Mouse (Mus musculus): ENCODE measurements at regions not wholly inside any gene's neighbourhood (a gene's known extent, or its start where the extent isn't known, plus 50 kb on each side); places are given as distances from the start of the nearest gene placed in this dataset.

DNA sequence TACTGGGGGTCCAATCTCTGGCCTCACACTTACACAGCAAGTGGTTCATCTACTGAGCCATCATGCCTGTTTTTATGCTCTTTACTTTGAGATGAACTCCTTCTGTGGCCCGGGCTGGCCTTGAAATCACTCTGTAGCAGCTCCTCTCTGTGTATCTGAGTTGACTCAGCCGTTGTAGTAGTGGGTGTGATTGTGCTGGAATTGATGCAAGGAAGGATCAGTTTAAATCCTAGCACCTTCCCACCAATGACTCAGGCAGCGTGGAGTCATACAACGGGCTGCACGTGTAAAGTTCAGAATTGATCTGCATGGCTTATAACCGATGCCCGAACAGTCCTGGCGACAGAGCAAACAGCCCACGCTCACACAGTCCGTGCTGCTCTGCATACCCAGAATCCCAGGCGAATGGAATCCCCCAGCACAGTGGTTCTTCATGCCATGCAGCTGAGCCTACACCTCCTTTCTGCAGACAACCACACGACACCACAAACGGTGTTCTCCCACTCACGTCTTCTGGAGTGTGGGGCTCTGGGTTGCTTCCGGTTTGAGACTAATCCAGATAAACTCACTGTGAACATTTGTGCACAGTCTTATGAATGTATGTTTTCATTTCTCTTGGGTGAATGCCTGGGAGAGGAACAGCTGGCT, 81.2 kb downstream of the Gm5294 start:
- 59% methylated on average over 15 of the region's 15 CpGs for WGBS
- 0 out of 2 replicates have a peak overlapping the region, but pooled peaks have one; percentile 6 for H3K27ac ChIP-seq (ENCODE audit: low read length)

DNA sequence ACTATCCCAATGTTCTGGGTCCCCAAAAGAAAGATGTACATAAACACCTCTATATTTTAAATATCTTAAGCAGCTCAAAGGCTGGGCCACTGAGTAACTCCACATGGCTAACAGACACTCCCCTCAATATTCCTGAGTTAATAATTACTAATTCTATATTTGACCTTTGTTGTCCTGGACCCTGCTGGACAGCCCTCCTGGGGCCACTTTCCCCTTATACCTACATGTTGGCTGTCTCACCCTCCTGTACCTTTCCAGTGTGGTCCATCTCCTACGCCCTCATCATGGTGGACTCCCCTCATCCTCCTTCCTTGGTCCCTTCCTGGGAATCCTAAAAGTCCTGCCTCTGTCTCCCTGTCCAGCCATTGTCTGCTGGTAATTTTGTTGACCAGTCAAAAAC, 82.4 kb downstream of the Gm5294 start:
- peaks cover 13% of the 10 kb centered on the region for H3K4me1 ChIP-seq (ENCODE audit: control insufficient read depth, insufficient read depth, low read length)
- 0 out of 2 replicates have a peak, but pooled peaks have one; percentile 24 for ATAC-seq
- 71% methylated on average over 1 of the region's 1 CpGs for WGBS
- H3K27me3 ChIP-seq (replicated peaks; ENCODE audit: control insufficient read depth, insufficient read depth, low read length): no peaks in the 10 kb centered on the region
- H3K27ac ChIP-seq (ENCODE audit: low read length): no peak overlapping the region
- H3K36me3 ChIP-seq (ENCODE audit: control insufficient read depth, insufficient read depth, low read length): no peaks in the 10 kb centered on the region
- H3K4me3 ChIP-seq (ENCODE audit: low read length): no peak overlapping the region
- H3K9me3 ChIP-seq (ENCODE audit: control insufficient read depth, low read length): no peaks in the 10 kb centered on the region
- H3K9ac ChIP-seq (ENCODE audit: low read depth, low read length): no peak overlapping the region
- no peak overlapping the region for H3K4me2 ChIP-seq (ENCODE audit: low read depth, low read length)

More for the DNA sequence above, 81.2 kb downstream of the Gm5294 start:
- Histone ChIP-seq H3K9me3 (ENCODE audit: control insufficient read depth, low read length) (no peaks in the 10 kb centered on the region), H3K4me2 (ENCODE audit: low read depth, low read length) (no peak overlapping the region), H3K4me3 (ENCODE audit: low read length) (no peak overlapping the region), H3K27me3 (replicated peaks; ENCODE audit: control insufficient read depth, insufficient read depth, low read length) (no peaks in the 10 kb centered on the region), H3K36me3 (ENCODE audit: control insufficient read depth, insufficient read depth, low read length) (no peaks in the 10 kb centered on the region), H3K9ac (ENCODE audit: low read depth, low read length) (no peak overlapping the region), H3K4me1 (ENCODE audit: control insufficient read depth, insufficient read depth, low read length) (peaks cover 13% of the 10 kb centered on the region)
- ATAC-seq: peak; percentile 59

DNA sequence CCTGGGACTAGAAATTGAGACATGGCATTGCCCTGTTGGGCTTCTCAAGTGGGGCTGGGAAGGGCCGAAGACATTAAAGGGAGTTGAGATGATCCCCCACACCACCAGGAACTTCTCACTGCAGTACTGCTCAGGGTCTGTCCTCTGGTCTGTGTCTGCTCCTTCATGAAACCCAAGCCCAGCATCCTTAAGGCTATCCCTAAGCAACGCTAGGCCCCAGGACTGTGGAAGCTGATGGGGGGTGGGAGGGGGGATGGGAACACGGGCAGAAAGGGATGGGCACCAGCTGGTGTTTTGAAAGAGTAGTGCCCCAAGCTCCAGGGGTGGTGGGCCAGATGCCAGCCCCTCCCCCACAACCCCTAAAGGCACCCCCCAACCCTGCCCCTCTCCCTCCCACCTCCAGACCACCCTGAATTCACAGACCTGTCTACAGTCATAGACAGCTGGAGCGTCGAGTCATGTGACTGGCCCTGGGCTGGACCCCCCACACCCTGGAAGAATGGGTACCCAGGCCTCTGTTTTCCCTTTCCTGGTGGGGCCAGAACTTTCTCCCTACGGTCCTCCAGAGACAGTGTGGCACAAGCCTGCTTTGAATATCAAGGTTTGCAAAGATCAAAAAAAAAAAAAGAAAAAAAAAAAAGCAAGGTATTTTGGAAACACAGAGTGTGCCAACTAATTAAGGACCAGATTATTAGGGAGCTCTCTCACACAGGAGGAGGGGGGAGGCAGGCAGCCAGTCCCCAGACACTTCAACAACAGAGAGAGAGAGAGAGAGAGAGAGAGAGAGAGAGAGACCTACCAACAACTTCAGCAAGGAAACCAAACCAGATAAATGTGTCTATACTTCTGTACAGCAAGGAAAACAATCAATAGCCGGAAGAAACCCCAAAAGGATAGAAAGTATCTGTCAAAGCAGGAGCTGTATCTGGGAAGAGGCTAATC, 85.1 kb downstream of the Pdgfa start:
- Histone ChIP-seq H3K4me1 (ENCODE audit: control insufficient read depth, insufficient read depth, low read length) (peaks cover 3% of the 10 kb centered on the region; the same call in 1 of the 2 replicates), H3K9ac (ENCODE audit: low read depth, low read length) (no peak overlapping the region), H3K4me2 (ENCODE audit: low read depth, low read length) (no peak overlapping the region), H3K36me3 (ENCODE audit: control insufficient read depth, insufficient read depth, low read length) (no peaks in the 10 kb centered on the region), H3K27me3 (replicated peaks; ENCODE audit: control insufficient read depth, insufficient read depth, low read length) (no peaks in the 10 kb centered on the region), H3K9me3 (ENCODE audit: control insufficient read depth, low read length) (no peaks in the 10 kb centered on the region), H3K4me3 (ENCODE audit: low read length) (no peak overlapping the region), H3K27ac (ENCODE audit: low read length) (no peak overlapping the region)
- WGBS: 68% methylated on average over 7 of the region's 7 CpGs
- no peak for ATAC-seq

DNA sequence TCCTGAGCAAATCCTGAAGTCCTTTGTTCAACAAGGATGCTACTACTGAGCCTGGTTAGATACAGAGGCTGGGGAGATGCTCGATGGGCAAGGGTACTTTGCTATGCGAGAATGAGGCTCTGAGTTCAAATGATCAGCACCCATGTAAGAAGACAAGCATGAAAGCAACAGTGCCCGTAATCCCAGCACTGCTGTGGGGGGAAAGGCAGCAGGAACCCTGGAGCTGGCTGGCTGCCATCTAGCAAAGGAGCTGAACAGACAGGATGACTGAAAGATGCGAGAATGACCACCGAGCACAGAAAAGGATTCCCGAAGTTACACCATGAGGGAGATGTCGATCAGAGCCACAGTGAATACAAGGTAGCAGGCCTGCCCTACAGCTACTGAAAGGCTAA, 84.5 kb downstream of the Pdgfa start:
- H3K36me3 ChIP-seq (ENCODE audit: control insufficient read depth, insufficient read depth, low read length): no peaks in the 10 kb centered on the region
- H3K9me3 ChIP-seq (ENCODE audit: control insufficient read depth, low read length): no peaks in the 10 kb centered on the region
- no peak overlapping the region for H3K27ac ChIP-seq (ENCODE audit: low read length)
- H3K4me2 ChIP-seq (ENCODE audit: low read depth, low read length): no peak overlapping the region
- 52% methylated on average over 7 of the region's 7 CpGs for whole genome bisulfite sequencing
- H3K27me3 ChIP-seq (replicated peaks; ENCODE audit: control insufficient read depth, insufficient read depth, low read length): no peaks in the 10 kb centered on the region
- no peak overlapping the region for H3K9ac ChIP-seq (ENCODE audit: low read depth, low read length)
- peaks cover 3% of the 10 kb centered on the region; the same call in 1 of the 2 replicates for H3K4me1 ChIP-seq (ENCODE audit: control insufficient read depth, insufficient read depth, low read length)
- H3K4me3 ChIP-seq (ENCODE audit: low read length): no peak overlapping the region
- ATAC-seq: no peak

DNA sequence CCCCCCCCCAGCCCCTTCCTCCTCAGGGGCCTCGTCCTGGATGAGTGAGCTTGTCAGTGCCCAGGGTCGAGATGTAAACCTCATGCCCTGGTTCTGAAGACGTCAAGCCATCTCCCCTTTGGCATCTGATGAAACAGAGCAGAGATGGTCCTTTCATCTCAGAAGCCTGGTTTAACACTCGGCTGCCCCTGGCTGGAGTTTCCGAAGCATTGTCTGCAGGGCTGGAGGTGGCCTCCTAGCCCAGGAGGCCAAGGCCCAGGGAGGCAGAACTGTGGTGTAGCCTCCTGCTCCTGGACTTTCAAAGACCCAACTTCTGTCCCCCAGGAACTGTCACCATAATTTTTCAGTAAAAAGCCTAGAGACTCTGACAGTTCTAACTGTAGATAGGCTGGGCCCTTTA, 82.1 kb downstream of the Pdgfa start:
- Histone ChIP-seq H3K9ac (ENCODE audit: low read depth, low read length) (no peak overlapping the region), H3K36me3 (ENCODE audit: control insufficient read depth, insufficient read depth, low read length) (no peaks in the 10 kb centered on the region), H3K4me3 (ENCODE audit: low read length) (no peak overlapping the region), H3K4me2 (ENCODE audit: low read depth, low read length) (no peak overlapping the region), H3K4me1 (ENCODE audit: control insufficient read depth, insufficient read depth, low read length) (peaks cover 5% of the 10 kb centered on the region; the same call in 1 of the 2 replicates), H3K27me3 (replicated peaks; ENCODE audit: control insufficient read depth, insufficient read depth, low read length) (no peaks in the 10 kb centered on the region), H3K27ac (ENCODE audit: low read length) (no peak overlapping the region), H3K9me3 (ENCODE audit: control insufficient read depth, low read length) (no peaks in the 10 kb centered on the region)
- 35% methylated on average over 5 of the region's 5 CpGs for WGBS
- no peak for ATAC-seq

DNA sequence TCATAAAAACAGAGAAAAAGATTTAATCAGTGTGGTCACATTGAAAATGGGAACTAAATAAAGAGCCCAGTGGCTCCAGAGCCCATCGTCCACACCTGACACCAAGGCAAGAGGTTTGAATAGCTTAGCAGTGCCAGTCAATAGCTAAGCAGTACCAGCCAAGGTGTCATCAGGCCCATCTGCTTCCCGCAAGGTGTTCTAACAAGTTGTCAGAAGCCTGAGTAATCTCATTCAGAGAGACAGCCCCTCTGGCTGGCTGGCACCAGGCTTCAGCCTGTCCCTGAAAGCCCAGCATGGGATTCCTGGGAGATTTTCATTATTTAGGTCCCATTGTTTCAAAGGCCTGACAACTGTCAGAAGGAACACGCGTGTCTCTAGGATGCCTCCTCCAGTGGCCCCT, 81.7 kb downstream of the Pdgfa start:
- 82% methylated on average over 4 of the region's 4 CpGs for WGBS
- H3K9me3 ChIP-seq (ENCODE audit: control insufficient read depth, low read length): no peaks in the 10 kb centered on the region
- H3K4me1 ChIP-seq (ENCODE audit: control insufficient read depth, insufficient read depth, low read length): peaks cover 9% of the 10 kb centered on the region; the same call in 1 of the 2 replicates
- no peak overlapping the region for H3K27ac ChIP-seq (ENCODE audit: low read length)
- ATAC-seq: no peak
- no peak overlapping the region for H3K4me3 ChIP-seq (ENCODE audit: low read length)
- H3K36me3 ChIP-seq (ENCODE audit: control insufficient read depth, insufficient read depth, low read length): no peaks in the 10 kb centered on the region
- H3K27me3 ChIP-seq (replicated peaks; ENCODE audit: control insufficient read depth, insufficient read depth, low read length): no peaks in the 10 kb centered on the region
- H3K4me2 ChIP-seq (ENCODE audit: low read depth, low read length): no peak overlapping the region
- H3K9ac ChIP-seq (ENCODE audit: low read depth, low read length): no peak overlapping the region

DNA sequence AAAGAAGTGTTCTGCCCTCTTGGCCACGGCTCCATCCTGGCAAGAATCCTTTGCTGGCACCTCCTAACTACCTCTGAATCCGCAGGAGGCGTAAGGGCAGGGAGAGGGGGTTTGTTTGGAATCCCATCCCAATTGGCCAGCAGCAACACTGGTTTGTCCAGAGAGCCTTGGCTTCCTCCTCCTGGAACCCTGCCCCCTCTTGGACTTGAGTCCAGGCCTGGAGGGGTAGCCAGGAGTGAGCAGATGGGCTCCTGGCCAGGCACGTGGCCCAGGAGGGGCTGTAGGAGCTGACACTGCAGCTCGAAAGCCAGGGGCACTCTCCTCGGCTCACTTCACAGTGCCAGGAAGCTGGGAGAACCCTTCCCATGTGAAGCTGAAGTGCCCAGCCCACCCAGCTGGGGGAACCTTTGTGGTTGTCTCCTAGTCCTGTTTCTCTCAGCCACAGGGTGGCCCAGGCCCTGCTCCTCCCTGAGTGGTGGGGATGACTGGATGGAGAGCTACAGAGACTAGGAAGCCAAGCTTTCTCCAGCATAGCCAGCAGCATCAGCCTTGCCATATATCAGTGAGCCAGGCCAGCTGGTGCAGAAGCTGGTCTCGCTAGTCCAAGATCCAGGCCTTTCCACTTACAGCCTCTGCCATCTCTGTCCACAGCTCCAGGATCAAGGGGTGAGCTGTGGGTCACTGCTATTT, 76.9 kb downstream of the Pdgfa start:
- Histone ChIP-seq H3K27me3 (replicated peaks; ENCODE audit: control insufficient read depth, insufficient read depth, low read length) (no peaks in the 10 kb centered on the region), H3K9ac (ENCODE audit: low read depth, low read length) (no peak overlapping the region), H3K4me1 (ENCODE audit: control insufficient read depth, insufficient read depth, low read length) (0 out of 2 replicates have a peak, but pooled peaks cover 6% of the 10 kb centered on the region), H3K4me2 (ENCODE audit: low read depth, low read length) (no peak overlapping the region), H3K4me3 (ENCODE audit: low read length) (no peak overlapping the region), H3K9me3 (ENCODE audit: control insufficient read depth, low read length) (no peaks in the 10 kb centered on the region), H3K27ac (ENCODE audit: low read length) (no peak overlapping the region), H3K36me3 (ENCODE audit: control insufficient read depth, insufficient read depth, low read length) (no peaks in the 10 kb centered on the region)
- ATAC-seq: no peak
- 66% methylated on average over 7 of the region's 7 CpGs for WGBS

DNA sequence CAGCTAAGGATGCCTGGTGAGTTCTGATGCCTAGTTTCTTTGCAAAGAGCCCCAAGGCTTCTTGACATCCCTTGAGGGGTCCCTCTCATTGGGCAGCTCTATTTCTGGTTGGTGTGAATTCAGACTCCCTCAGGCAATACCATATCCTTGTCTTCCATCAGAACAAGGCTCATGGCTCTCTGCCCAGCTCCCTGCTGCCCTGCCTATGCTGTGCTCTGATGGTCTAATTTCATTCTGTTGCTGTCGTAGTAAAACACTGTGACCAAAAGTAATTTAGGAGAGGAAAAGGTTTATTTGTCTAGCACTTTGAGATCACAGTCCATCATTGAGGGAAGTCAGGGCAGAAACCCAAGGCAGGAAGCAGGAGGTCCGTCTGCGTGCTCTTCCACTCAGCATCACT, 75.1 kb downstream of the Pdgfa start:
- no peak for ATAC-seq
- 59% methylated on average over 3 of the region's 3 CpGs for WGBS

More for the DNA sequence above, 75.1 kb downstream of the Pdgfa start:
- Histone ChIP-seq H3K36me3 (ENCODE audit: control insufficient read depth, insufficient read depth, low read length) (no peaks in the 10 kb centered on the region), H3K4me1 (ENCODE audit: control insufficient read depth, insufficient read depth, low read length) (0 out of 2 replicates have a peak, but pooled peaks cover 6% of the 10 kb centered on the region), H3K27ac (ENCODE audit: low read length) (no peak overlapping the region), H3K4me2 (ENCODE audit: low read depth, low read length) (no peak overlapping the region), H3K27me3 (replicated peaks; ENCODE audit: control insufficient read depth, insufficient read depth, low read length) (no peaks in the 10 kb centered on the region), H3K9me3 (ENCODE audit: control insufficient read depth, low read length) (no peaks in the 10 kb centered on the region), H3K4me3 (ENCODE audit: low read length) (no peak overlapping the region), H3K9ac (ENCODE audit: low read depth, low read length) (no peak overlapping the region)
